Mouse (Mus musculus): Measurements from ENCODE around the gene Egfl8. TPM values are rescaled to one million over a fixed set of nuclear protein-coding genes. Genes with fewer than 3 reads are reported as not detected.

Gene Egfl8
- total RNA-seq (2021) = 1 to 10 TPM; 4.3 to 8.7 TPM
- long read RNA-seq, experiment 1, partial matches to known transcripts = 0 of 7 reads
- long read RNA-seq, experiment 1, other reads (novel, unspliced or antisense) = 7 of 7 reads
- long read RNA-seq, experiment 2, partial matches to known transcripts = 1 of 15 reads
- long read RNA-seq, experiment 2, other reads (novel, unspliced or antisense) = 13 of 15 reads

- no peak for DNase-seq (ENCODE audit: low spot score in 2 of 2)
Measured at GRCm38 (mm10) chr17:34615871-34616270, at the start of gene Egfl8. TSS of gene Egfl8 (minus strand) at chr17:34615971.

- DNase-seq (ENCODE audit: low spot score in 2 of 2) = no peak
Measured at GRCm38 (mm10) chr17:34664472-34664871, 48.7 kb upstream of the Egfl8 start.

GRCm38 (mm10) chr17:34663558-34663957, 47.8 kb upstream of the Egfl8 start:
- no peak for DNase-seq (ENCODE audit: low spot score in 2 of 2)

- no peak for DNase-seq (ENCODE audit: low spot score in 2 of 2)
Measured at GRCm38 (mm10) chr17:34662978-34663377, 47.2 kb upstream of the Egfl8 start.

- no peak for DNase-seq (ENCODE audit: low spot score in 2 of 2)
Measured at GRCm38 (mm10) chr17:34662468-34662867, 46.7 kb upstream of the Egfl8 start.

- no peak for DNase-seq (ENCODE audit: low spot score in 2 of 2)
Measured at GRCm38 (mm10) chr17:34661121-34661591, 45.4 kb upstream of the Egfl8 start.

GRCm38 (mm10) chr17:34660259-34660820, 44.6 kb upstream of the Egfl8 start:
- no peak for DNase-seq (ENCODE audit: low spot score in 2 of 2)

- no peak for DNase-seq (ENCODE audit: low spot score in 2 of 2)
Measured at GRCm38 (mm10) chr17:34659897-34660214, 44.1 kb upstream of the Egfl8 start.

GRCm38 (mm10) chr17:34659181-34659896, 43.6 kb upstream of the Egfl8 start:
- DNase-seq (ENCODE audit: low spot score in 2 of 2) = no peak

GRCm38 (mm10) chr17:34658591-34658990, 42.8 kb upstream of the Egfl8 start:
- DNase-seq (ENCODE audit: low spot score in 2 of 2) = no peak

- no peak for DNase-seq (ENCODE audit: low spot score in 2 of 2)
Measured at GRCm38 (mm10) chr17:34658145-34658544, 42.4 kb upstream of the Egfl8 start.

GRCm38 (mm10) chr17:34657271-34657670, 41.5 kb upstream of the Egfl8 start:
- no peak for DNase-seq (ENCODE audit: low spot score in 2 of 2)

GRCm38 (mm10) chr17:34656666-34657065, 40.9 kb upstream of the Egfl8 start:
- no peak for DNase-seq (ENCODE audit: low spot score in 2 of 2)

- DNase-seq (ENCODE audit: low spot score in 2 of 2) = peak in 1 of 2 experiments; percentile 57
Measured at GRCm38 (mm10) chr17:34655581-34655991, 39.8 kb upstream of the Egfl8 start.

GRCm38 (mm10) chr17:34655160-34655559, 39.4 kb upstream of the Egfl8 start:
- no peak for DNase-seq (ENCODE audit: low spot score in 2 of 2)

- no peak for DNase-seq (ENCODE audit: low spot score in 2 of 2)
Measured at GRCm38 (mm10) chr17:34654392-34654791, 38.6 kb upstream of the Egfl8 start.

- DNase-seq (ENCODE audit: low spot score in 2 of 2) = no peak
Measured at GRCm38 (mm10) chr17:34653746-34654285, 38.0 kb upstream of the Egfl8 start.

GRCm38 (mm10) chr17:34652985-34653384, 37.2 kb upstream of the Egfl8 start:
- no peak for DNase-seq (ENCODE audit: low spot score in 2 of 2)

- no peak for DNase-seq (ENCODE audit: low spot score in 2 of 2)
Measured at GRCm38 (mm10) chr17:34652546-34652945, 36.8 kb upstream of the Egfl8 start.

- no peak for DNase-seq (ENCODE audit: low spot score in 2 of 2)
Measured at GRCm38 (mm10) chr17:34651507-34652221, 35.9 kb upstream of the Egfl8 start.

GRCm38 (mm10) chr17:34650781-34651180, 35.0 kb upstream of the Egfl8 start:
- DNase-seq (ENCODE audit: low spot score in 2 of 2) = no peak
